Mouse (Mus musculus): ENCODE data around the gene Gm21310.
"Not testable (repeated sequence)": the region's sequence is repeated elsewhere in the genome, so short reads cannot be mapped to it uniquely, and the experiment has no call there.

Gene Gm21310

DNA sequence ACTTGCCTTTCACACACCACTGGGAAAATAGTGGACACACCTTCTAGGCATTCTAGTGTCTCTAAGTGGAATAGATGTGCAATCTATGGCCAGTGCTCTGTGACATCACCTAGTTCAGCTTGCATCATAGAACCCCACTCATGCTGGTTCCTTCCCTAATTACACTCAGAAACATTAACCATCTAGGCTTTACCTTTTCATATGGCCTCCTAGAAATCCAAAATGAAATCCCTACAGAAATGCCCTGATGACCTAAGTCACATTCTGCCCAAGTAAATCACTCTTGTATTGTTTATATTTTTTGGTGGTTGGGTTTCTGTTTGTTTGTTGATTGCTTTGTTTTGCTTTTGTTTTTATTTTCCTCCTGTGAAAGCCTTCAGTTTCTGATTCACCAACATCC, at the start of gene Gm21310:
Gene Gm21310, minus strand, starts transcription at position 101 of the 400 bp plus-strand sequence.
- DNase-seq: not testable (repeated sequence)
